Mouse (Mus musculus): Measurements from ENCODE around the gene Igdcc4. TPM values are rescaled to one million over a fixed set of nuclear protein-coding genes. Genes with fewer than 3 reads are reported as not detected.
A peak's percentile ranks its signal among the peaks of the same experiment; 100 is the strongest.

The Igdcc4 gene
- total RNA-seq, 2 experiments from 2014 or later: 24.4 to 26.6 TPM

DNA sequence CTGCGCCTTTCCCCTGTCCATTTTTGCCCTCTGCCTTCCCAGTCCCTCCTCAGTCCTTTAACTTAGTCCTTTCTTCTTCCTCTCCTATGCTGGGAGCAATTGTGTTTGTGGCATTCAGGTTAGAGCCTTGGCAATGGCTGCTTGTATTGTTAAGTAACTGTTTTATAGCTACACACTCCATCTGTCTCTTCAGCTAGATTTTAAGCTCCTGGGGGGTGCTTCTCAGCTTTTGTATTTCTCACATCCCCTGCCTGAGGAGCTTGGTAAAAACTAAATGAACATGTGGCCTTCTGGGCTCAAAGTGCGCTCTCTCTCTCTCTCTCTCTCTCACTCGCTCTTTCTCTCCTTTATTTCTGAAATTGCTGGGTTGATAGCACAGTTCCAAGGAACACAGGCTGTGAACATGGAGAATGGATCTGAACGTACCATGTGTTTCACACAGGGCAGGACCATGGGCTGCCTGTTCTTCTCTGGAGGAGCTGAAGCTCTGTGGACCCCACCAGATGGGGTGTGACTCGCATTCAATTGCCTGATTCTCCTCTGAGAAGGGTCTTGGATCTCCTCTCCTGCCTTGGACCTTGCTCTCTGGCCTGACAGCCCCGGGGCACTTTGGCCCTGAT, 51.5 kb downstream of the Igdcc4 start:
- no peak for DNase-seq
- intact Hi-C loops (cut with DNase I): no loop called here

DNA sequence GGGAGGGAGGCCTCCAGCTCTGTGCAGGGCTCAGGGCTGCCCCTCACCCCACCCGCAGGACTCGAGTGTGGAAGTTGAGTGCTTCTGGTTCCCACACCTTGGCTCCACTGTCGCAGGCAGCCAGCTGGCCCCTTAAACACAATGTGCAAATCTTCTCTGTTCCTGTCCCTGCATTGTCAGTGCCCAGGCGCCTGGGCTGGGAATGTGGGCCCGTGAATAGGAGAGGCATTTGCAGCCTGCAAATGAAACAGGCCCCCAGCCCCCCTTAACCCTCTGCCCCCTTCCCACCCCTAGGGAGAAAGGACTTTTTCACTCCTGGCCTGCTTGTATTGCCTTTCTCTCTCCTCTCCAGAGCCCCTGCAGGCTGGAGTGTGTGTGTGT, 52.0 kb downstream of the Igdcc4 start:
- DNase-seq: no peak
- intact Hi-C loops (cut with DNase I): no loop called here

DNA sequence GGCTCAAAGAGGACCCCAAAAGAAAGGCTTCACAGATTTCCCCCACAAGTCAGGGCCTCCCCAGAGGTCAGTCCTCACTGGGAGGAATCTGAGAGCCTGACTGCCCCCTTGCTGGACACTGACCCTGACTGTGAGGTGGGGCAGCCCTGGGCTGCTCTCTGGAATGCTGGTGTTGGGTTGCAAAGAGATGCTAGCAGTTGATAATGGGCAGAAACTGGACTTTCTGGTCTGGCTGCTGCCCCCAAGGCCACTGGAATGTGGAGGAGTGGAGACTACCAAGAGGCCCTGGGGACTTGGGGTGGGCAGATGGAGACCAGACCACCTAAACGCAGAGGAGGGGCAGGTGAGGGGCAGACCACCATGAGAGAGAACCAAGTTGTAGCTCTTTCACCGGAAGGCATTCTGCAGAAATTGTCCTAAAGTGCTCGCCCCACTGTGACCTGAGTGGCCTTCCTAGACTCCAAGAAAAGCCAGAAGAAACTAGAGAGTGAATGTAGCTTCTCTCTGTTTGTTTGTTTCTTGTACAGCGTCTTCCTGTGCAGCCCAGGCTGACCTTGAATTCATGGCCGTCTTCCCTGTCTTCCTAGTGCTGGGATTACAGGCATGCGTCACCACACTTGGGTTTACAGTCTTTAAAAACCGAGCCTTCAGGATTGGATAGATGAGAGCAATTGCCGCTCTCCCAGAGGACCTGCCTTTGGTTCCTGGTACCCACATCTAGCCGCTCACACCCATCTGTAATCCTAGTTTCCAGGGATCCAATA, 53.6 kb downstream of the Igdcc4 start:
- no peak for DNase-seq
- intact Hi-C loops (cut with DNase I): no loop called here

DNA sequence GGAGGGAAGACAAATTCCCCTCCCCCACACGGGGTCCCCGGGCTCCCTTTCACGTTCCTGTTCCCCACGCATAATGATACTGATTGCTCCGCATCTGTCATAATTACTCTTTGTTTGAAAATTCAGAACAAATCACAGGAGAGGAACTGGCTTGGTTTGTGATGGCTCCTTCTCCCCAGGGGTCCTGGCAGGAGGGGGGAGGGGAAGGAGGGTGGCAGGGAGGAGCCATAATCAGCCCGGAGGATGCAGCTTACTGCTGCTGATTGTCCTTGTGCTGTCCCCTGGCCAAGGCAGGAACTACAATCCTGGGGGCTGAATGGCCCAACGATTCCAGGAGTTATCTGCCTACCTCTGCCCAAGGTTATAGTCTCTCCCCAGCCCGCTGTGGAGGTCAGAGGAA, 55.3 kb downstream of the Igdcc4 start:
- intact Hi-C loops (cut with DNase I): no loop called here
- no peak for DNase-seq

DNA sequence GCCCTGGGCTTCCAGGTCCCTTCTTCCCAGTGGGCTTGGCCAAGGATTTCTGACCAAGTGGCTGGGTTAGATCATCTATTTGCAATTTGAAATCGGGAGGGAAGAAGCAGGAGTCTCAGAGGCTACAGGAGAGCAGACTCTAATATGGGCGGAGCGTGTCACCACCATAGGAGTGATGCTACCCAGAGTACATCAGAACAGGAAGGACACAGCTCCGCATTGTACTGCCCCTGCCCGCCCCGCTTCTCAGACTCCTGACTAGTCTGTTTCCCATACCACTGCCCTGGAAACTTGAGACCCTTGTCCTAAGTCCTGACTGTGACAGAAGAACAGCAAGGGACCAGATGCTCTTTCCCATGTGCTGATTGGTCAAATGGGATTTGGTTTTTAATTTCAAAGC, 56.3 kb downstream of the Igdcc4 start:
- intact Hi-C loops (cut with DNase I): no loop called here
- DNase-seq: no peak

DNA sequence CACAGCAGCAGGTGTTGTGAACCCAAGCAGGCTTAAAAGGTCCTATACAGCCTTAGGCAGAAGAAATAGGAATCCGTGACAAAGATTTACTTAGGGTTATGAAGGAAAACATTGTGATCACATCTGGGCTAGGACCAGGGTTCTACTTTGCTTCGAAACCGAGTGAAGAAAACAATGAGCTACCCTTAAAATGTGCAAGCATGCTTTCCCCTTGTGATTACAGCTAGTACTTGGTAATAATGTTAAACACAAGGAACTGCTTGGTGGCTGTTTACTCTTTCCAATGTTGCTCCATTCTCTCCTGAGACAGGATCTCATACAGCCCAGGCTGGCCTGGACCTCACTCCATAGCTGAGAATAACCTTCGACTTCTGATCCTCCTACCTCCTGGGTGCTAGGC, 59.9 kb downstream of the Igdcc4 start:
- intact Hi-C loops (cut with DNase I): loop anchor here (2.0 kb wide), 1 partner anchor 26 kb away; no protein-coding TSS in a partner anchor

DNA sequence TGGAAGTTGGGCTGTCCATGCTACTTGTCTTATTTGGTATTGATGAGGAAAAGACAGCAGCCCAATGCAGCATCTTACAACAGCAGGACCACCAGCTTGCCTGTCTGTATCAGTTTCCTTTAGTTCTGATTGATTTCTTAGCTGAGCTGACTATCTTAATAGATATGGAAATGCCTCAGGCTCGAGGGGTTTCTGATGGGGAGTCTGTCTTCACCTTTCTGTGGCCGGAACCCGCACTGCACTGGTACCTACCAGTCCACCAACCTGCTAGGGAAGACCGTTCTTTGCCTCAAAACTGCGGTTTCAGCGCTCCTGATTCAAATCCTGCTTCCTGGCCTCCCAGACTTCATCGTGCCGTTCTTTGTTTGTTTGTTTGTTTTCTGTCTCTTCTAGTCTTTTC, 60.6 kb downstream of the Igdcc4 start:
- DNase-seq: no peak
- intact Hi-C loops (cut with DNase I): loop anchor here (2.0 kb wide), 1 partner anchor 27 kb away; no protein-coding TSS in a partner anchor

More for the DNA sequence above, 59.9 kb downstream of the Igdcc4 start:
- no peak for DNase-seq

DNA sequence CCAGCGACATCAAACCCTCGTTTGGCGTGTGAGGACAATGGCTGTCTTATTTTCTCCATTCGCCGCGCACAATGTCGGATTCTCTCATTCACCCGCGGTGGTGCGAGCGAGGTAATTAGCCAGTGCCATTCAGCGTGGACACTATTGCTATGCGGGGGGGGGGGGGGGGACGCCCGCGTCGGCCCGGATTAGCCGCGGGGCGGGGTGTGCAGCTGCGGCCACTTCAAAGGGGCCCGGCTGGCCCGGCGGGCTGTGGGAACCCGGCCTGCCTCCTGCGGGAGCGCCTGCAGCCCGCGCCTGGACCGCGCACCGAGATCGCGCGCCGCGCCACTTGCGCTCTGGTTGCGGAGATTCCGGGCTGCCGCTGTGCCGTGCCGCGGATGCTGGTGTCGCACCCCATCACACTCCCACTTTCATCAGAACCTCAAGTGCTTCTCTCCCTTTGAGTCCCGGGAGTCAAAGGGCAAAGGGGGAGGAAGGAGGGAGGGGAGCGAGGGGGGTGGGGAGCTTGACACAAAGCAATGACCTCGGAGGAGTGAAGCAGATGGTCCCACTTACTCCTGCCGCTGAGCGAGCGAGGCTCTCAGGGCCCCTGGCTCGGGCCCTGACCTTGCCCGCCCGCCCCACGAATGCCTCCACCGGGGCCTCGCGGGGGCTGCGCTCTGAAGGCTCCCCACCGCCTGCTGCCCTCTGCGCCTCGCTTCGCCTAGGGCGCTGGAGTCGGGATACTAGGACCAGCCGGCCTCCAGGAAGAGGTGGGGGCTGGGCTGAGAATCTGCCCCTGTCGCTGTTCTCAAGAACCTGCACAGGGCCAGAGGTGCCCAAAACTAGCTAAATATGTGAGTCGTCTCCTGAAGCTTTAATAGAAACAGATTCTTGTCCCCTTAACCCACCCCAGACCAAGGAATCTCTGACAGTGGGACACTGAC, 61.7 kb downstream of the Igdcc4 start:
- intact Hi-C loops (cut with DNase I): no loop called here
- no peak for DNase-seq

DNA sequence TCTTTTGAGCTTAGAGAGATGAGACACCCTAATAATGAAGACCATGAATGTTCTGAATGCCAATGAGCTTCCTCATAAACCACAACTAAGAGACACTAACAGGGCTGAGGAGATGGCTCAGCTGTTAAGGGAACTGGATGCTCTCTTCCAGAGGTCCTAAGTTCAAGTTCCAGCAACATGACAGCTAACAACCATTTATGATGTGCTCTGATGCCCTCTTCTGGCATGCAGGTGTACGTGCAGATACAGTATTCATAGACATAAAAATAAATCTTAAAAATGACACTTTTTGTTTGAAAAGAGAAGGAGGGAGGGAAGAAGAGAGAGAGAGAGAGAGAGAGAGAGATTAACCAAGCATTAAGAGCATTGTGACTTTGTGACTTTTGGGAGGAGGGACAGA, 63.6 kb downstream of the Igdcc4 start:
- DNase-seq: no peak
- intact Hi-C loops (cut with DNase I): no loop called here

DNA sequence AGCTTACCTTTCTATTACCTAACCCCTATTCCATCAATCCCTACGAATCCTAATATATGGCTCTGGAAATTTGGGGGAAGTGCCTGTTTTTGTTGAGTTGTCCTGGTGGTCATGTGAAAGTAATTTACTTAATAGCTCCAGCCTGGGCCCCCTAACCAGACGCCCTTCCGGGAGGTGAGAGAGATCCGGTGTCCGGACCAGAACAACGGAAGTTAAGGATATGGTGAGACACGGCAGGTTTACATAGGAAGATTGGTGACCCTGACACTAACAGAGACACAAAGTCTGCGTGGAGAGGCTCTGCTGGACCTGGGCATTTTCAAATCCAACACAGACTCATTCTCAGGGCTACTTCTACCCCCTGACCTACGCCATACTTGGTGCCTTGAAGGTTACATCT, 65.1 kb downstream of the Igdcc4 start:
- DNase-seq: no peak
- intact Hi-C loops (cut with DNase I): no loop called here

DNA sequence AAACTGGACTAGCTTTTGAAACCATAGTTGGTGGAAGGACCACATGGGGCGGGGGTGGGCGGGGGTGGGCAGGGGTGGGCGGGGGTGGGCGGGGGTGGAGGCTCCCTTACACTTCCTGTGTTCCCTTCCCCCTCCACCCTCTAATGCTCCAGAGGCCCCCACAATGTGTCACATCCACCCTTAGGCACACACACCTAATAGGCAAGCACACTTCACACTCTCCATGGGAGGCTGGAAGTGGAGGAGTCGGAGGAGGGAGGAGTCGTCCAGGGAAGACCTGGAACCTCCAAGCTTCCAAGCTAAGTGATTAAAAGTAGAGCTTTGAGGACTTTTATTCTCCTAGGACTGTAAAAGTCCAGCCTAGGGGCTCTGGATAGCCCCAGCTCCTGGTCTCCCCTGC, 67.2 kb downstream of the Igdcc4 start:
- intact Hi-C loops (cut with DNase I): no loop called here
- no peak for DNase-seq

DNA sequence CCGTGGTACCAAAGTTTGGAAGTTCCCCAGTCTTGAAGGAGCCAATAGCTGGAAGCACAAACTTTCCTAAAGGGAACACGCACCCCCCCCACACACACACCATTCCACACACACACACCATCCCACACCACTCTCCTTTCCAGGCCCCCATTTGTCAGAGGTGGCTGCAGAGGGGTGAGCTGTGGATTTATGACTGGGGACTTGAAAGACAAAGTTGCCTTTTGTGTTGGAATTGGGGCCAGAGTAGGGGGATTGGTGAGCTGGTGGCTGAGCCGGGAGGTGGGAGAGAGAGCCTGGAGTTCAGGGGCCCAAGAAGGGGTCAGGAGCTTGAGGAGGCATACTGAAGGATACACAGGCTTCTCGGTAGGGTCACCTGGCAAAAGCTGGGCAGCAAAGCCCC, 67.7 kb downstream of the Igdcc4 start:
- intact Hi-C loops (cut with DNase I): no loop called here
- no peak for DNase-seq

DNA sequence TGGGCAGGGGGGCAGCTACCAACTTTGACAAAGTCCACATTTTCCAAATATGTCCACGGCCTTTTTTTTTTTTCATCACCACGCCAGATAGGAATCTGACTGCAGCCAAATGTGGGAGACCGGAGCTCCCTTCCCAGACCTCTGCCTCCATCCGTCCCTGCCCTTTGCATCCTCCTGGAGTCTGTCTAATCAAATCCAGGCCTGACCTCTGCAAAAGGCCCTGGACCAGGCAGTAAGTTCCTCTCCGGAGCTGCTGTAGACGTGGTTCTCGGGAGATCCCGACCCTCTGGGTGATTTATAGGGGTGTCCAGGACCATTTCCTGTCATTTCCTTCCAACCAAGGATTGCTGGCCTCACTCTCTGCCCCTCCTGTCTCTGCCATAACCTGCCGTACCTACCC, 71.4 kb downstream of the Igdcc4 start:
- DNase-seq: no peak
- intact Hi-C loops (cut with DNase I): no loop called here

DNA sequence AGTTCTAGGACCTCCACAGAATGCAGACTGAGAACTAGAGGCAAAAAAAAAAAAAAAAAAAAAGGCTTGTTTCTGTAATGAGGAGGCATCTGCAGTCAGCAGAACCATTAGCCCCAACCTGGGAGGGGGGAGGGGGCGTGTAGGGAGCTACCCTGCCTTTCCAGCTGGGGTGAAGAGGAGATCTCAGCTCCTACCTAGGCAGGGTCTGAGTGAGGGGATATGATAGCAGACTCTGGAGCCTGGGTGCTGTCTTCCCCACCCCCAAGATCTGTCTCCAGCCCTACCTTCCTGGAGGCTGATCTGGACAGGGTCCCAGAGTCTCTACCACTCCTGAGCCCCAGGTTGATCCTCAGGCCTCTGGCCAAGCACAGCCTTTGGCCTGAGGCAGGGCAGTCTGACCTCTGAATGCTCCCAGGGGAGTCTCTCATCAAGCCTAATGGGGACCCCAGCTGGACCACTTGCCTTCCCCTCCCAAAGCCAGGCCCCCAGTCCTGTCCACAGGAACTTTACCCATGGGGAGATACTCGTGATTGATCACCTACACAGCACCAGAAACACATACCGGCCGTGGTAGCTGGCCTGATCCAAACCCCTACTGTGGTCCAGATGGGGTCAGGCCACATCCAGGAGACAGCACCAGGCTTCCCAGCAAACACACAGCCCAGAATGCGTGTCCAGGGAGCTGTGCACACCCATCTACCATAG, 74.1 kb downstream of the Igdcc4 start:
- intact Hi-C loops (cut with DNase I): no loop called here
- DNase-seq: no peak

DNA sequence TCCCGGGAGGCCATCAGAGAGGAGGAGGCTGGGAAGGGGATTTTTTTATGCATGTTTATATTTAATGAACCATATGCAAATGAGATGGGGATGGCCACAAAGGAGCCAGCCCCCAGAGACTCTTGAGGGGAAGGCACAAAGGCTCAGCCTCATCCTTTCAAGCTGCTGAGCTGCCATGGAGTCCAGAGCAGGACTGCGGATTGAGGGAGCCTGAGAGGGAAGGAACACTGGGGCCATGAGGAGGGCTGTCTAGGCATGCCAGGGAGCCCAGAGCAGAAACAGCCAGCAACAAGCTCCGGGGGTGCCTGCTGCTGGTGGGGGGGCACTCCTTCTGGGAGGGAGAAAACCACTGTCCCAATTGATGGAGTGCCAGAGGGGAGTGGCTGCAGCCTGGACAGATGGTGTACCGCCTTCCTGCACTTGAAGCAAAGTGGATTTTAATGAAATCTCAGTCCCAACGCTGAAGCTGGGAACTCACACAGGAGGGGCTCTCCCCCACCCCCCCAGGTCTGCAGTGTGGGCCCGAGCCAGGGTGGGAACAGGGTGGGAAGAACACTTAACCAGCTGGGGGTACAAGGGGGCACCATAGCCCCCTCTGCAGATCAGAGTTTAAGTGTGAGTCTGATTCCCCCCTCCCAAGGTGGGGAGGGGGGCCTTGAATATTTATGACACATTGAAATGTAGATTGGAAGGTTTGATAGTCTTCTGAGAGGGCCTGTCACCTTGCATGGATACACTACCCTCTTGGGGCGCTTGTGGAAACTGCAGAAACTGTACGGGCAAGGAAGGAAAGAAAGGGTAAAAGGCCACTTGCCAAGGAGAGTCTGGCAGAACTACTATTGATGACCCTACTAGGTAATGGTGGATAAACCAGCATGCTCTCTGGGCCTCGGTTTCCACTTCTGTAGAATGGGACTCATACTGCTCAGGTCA, 74.9 kb downstream of the Igdcc4 start:
- intact Hi-C loops (cut with DNase I): no loop called here
- no peak for DNase-seq

DNA sequence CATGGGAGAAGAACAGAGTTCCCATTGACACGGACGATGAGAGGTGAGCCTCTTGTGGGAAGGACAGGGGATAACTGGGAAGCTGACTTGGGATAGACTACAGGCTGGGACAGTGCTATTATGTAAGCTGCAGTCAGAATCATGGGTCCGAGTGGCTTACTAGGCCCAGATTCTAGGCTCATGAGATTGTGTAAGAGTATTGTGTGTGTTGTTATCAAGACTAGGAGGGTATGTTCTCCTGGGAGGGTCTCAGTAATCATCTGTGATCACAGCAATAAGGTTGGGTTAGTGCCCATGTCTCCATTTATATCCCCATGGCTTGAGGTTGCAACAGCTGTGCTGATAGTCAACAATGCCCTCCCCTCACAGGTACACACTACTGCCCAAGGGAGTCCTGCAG, 76.2 kb downstream of the Igdcc4 start:
- intact Hi-C loops (cut with DNase I): no loop called here
- DNase-seq: no peak

DNA sequence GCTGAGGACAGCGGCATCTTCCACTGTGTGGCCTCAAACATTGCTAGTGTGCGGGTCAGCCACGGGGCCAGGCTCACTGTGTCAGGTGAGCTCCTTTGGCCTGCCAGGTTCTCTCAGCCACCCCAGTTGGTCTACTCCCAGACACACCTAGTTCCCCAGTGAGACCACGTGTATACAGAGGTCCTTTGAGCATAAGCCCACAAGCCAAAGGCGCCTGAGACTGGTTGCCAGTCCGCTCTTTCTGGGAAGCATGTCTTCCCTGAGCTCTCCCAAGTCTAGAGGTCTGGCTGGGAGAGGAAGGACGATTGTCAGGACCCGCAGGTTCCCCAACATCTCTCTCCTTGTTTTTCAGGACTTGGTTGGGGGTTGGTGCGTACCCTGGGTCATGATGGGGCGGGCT, 76.6 kb downstream of the Igdcc4 start:
- no peak for DNase-seq
- intact Hi-C loops (cut with DNase I): no loop called here

DNA sequence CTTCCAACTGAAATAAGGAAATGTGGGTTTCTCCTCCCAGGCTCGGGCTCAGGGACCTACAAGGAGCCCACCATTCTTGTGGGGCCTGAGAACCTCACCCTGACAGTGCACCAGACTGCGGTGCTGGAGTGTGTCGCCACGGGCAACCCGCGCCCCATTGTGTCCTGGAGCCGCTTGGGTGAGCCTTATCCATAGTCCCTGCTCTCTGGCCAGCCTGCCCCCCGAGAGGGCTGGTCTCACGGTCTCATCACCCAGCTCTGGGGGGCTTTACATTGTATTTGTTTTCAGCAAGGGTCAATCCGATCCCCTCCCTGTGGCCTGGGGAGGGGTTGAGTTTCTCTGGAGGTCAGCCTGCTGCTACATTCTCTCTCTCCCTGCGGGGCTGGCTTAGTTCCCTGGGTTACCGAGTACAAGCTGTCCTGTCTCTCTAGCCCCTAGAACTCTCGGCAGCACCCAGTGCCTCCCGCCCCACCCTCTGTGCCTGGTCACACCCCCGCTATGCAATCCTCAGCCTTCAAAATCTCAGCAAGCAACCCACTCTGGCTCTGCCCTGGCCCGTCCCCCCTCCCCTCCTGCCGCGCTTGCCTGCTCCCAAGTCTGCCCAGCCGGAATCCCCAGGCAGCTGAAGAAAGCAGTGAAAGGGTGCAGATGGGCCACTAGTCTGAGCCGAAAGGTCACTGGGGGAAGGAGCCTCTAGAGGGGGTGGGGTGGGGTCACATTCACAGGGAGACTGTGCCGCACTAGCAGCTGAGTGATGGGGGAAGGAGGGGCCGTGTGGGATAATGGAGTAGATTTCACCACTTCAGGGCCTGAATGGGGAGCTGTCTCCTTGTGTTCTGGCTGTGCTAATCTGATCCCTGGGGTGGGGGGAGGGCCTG, 77.3 kb downstream of the Igdcc4 start:
- DNase-seq: peak in 1 of 2 experiments; percentile 55

More for the DNA sequence above, 77.3 kb downstream of the Igdcc4 start:
- intact Hi-C loops (cut with DNase I): no loop called here

All from gastrocnemius, postnatal 36 days (tissue).